Mouse (Mus musculus) cerebellum, postnatal 4 days (tissue): ENCODE measurements around the gene Stk4.
"Not testable (repeated sequence)": the region's sequence is repeated elsewhere in the genome, so short reads cannot be mapped to it uniquely, and the experiment has no call there.

Source experiments
- DNase-seq, 2 experiments: peaks; one replicate each; pipeline ENCODE4 v3.0.0; 2022; ENCODE audit warnings: low spot score in 2 of 2, mixed read lengths in 1 of 2

Gene Stk4

DNA sequence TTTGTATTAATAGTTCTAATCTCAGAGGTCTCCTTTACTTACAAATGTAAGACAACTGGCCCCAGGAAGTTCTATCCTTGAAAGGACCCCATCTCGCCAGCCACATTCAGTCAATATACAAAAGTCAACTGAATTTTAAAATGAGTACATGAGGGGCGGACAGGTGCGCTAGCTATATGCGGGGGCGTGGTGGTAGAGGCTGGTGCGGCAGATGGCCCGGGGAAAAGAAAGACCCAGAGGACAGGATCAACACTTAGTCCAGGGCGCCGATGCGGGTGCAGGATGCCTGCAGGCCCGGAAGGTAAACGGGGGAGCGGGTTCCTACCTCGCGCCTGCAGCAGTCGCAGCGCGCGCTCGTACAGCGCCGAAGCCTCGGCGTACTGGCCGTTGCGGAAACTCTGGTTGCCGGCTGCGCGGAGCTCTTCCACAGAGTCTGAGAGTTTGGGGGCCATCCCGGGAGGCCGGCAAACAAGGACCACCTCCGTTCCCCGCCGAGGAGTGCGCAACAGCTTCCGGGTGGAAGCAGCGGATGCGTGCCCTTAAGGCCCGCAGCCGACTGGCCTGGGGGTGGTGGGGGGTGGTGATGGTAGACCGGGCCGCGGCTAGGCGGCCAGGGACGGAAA is at the start of gene Stk4:
Gene Stk4 (plus strand): TSS at position 181 of the 623 bp plus-strand sequence.
- DNase-seq = no peak

DNA sequence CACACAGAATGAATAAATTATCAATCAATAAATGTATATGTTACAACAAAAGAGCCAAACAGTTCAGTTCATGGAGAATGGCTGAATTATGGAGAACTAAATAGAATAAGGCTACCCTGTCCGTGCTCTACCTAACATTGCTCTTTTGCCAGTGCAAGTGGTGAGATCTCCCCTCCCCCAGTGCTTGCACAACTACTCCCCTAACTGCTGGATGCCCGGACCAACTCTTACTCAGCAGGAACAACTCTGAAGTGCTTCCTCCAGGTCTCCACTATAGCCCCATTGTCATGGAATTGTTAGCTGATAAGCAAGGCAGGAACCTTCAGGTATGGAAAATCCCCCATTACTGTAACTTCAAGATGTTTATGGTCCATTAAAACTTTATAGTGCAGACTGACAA is 48.0 kb upstream of the Stk4 start:
- DNase-seq = no peak

DNA sequence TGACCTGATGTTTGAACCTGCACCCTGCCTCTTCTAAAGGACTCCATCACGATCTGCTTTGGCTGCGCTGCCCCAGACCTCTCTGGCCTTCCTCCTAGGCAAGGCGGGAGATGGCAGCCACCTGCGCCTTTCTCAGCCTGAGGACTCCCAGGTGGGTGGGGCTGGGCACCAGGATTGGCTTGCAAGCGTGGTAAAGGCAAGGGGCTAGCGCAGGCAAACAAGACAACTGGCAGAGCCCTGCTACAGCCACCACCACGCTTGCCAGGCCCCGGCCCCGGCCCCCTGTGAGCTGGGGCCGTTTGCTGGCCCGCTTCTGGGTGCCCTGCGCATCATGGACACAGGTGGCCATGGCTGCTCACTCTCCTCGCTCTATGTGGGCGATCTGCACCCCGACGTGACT is 45.0 kb upstream of the Stk4 start, which contains the start of gene Pabpc1l:
Gene Pabpc1l (plus strand): TSS at position 301 of the 400 bp plus-strand sequence.
- no peak for DNase-seq

DNA sequence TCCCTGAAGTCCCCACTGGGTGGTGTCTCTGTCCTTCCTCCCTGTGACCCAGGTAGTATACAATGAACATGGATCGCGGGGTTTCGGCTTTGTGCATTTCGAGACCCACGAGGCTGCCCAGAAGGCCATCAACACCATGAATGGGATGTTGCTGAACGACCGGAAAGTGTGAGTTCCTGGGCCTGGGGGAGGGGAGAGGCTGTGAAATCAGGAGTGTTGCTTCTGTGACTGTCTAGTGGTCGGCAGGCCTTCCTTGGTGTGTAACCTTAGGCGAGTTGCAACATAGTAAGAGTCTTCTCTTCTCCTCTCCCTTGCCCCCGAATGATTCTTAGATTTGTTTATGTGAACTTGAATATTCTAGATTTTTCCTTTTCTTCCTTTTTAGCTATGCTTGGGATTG is 39.0 kb upstream of the Stk4 start:
- DNase-seq = no peak

DNA sequence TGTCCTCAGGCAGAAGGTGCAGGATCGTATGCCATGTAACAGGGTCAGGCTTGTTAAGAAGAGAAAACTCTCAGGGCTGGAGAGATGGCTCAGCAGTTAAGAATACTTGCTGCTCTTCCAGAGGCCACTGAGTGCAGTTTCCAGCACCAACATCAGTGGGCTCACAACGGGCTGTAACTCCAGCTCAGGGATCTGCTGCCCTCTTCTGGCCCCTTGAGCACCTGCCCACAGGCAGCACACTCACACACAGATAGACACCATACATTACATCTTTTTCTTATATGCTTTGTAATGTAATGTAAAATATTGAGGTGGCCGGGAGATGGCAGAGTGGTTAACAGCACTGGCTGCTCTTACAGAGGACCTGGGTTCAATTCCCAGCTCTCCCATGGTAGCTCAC is 37.1 kb upstream of the Stk4 start:
- no peak for DNase-seq

DNA sequence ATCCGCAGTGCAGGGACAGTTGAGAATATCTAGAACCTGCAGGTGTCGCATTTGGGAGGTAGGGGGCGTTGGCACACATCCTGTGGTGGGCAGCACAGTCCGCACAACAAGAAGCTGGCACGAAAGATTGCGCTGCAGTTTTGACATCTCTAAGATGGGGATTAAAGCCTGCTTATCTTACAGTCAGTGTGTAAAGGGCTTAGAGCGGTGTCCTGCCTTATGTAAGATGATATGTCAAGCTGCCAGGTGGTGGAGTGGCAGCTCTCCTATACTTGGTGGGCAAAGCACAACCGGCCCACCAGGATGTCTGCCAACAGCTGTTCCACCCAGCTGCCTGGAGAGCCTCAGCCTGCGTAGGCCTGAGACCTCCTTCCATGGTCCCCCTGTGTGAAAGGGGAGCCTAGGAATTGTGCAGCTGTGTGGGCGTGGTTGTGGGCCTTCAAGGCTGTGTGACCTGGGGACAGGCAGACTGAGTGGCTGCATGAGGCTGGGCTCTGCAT is 33.6 kb upstream of the Stk4 start:
- DNase-seq = peak in 1 of 2 experiments; percentile 10

DNA sequence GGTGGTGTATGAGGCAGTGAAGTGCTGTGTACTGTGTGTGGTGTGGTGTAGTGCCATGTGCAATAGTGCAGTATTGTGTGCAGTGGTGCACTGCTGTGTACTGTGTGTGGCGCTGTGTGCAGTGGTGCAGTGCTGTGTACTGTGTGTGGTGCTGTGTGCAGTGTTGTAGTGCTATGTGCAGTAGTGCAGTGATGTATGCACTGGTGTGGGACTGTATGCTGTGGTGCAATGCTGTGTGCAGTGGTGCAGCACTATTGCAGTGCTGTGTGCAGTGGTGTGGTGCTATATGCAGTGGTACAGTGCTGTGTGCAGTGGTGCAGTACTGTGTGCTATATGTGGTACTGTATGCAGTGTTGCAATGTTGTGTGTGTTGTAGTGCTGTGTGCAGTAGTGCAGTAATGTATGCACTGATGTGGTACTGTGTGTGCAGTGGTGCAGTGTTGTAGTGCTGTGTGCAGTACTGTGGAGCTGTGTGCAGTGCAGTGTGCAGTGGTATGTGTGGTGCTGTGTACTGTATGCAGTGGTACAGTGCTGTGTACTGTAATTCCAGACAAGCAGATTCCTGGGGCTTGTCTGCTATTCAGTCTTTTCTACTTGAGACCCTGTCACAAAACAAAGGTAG is 31.6 kb upstream of the Stk4 start:
- no peak for DNase-seq

DNA sequence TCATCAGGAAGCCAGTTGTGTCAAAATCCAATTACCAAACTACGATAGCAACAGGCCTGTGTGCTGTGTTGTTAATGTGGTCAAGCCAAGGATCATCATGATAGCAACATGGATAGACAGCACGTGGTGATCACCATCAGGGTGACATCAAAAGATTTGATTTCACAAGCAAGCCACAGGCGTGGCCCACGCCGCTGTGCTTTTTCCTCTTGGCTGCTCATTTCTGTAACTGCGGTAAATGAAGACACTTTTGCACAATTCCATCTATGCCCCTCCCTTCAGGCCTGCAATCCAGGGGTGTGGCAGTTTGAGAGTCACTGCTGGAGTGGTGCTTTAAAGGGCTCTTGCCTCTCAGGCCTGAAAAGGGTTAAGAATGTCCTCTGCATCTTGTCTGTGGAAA is 29.2 kb upstream of the Stk4 start:
- DNase-seq = no peak

DNA sequence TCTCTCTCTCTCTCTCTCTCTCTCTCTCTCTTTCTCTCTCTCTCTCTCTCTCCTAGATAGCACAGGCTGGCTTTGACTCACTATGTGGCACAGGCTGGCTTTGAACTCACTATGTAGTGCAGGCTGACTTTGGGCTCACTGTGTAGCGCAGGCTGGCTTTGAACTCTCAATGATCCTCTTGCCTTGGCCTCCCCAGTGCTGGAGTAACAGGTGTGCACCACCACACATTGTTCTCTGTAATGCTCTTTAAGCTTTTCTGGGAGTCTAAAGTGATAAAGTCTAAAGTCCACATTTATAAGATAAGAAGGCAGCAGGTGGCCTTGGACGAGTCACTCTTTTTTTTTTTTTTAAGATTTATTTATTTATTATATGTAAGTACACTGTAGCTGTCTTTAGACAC is 28.6 kb upstream of the Stk4 start:
- DNase-seq = no peak

DNA sequence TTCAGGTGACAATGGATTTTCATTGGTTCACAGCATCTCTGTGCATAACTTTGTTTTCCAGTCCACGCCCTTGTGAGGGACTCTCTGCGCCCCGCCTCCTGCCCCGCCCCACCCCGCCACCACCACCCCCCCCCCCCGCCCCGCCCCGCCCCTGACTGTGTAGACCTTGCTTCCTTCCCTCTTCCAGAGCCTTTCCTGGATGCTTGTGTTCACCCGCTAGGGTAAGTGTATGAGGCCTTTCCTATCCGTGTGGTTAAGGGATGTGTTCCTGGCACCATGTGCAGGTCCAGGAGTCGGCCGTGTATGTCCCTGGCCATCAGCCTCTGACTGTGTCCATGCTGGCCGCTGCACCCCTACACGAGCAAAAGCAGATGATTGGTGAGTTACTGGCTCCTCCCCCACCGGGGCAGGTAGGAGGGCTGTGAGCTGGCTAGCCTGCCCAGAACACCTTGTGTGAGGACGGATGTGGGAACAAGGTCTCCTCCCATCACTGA is 22.9 kb upstream of the Stk4 start:
- DNase-seq = no peak

DNA sequence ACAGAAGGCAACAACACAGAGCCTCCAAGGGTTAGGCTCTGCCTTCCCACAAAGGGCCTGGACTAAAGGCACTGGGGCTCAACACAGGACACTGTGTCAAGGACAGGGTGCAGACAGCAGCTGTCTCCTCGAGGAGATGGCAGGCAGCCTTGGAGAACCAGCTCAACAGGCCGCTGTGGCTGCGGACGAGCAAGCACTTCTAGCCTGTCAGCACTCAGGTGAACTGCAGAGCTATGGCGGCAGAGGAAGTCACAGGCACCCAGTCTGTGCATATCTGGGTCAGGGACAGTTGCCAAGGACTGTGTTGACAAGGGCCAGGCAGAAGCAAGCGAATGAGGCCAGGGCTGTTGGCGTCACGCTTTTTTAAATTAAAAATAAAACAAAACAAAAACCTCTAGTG is 16.4 kb upstream of the Stk4 start:
- DNase-seq = no peak

DNA sequence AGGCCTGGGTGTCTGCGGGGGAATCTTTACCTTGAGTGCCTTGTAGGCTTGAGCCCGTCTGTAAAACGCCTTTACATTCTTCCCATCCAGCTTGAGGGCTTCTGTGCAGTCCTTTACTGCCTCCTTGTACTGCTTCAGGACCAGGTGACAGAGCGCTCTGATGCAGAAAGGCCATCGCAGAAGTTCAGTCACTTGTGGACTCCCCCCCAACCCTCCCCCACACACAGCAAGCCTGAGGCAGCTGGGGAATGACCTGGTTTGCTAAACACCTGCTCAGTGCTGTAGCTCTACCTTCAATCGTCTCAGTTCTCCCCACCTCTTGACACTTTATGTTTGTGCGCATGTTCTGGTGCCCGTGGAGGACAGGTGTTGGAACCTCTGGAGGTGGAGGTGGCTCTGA is 15.5 kb upstream of the Stk4 start:
- DNase-seq = no peak

DNA sequence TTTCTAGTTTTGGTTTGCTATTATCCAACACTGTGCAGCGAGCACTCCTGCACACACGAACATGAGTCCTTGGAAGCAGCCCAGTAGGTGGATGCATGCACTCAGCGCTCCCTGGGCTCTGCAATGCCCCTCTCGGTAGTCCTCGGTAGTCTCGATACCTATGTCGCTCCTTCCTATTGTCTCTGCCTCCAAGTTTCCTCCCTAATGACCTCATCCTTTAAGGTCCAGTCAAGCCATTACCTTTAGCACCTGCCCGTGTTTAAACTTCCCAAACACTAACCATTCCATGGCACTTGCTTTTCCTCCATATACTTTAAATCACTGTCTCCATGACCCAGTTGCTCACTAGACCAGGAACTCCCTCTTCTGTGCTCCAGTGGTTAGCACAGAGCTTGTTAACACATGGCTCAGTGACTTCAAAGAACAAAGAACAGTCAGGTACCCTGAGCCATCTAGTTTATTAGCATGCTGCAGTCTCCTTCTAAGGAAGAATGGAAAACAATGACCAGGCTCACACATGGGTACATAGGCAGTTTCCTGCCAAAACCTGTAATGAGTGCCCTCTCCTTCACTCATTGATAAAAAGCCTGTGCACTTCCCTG is 10.4 kb upstream of the Stk4 start:
- no peak for DNase-seq

DNA sequence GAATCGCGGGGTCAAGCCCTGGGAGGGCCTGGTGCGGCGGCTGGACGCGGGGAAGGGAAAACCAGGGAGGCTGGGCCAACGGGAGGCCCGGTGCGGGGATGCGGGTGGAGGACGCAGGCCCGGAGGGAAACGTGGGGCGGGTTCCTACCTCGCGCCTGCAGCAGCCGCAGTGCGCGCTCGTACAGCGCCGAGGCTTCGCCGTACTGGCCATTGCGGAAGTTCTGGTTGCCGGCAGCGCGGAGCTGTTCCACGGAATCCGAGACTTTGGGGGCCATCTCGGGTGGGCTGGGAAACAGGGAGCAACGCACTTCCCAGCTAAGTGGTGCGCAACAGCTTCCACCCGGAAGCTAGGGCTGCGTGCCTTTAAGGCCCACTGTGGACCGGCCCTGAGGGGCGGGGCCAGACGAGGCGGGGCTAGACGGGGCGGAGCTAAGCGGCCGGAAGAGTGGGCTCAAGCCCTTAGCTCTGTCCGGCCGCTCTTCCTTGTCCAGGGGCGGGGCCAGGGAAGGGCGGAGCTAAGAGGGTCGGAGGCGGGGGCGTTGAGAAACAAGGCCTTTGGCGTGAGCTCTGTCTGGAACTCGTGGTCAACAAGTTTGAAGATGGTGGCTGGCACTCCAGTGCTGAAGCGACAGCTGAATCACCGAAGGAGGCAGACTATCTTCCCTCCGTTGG is 779 bp downstream of the Stk4 start, which contains the start of gene Tomm34:
Gene Tomm34 (minus strand): TSS at position 405 of the 672 bp plus-strand sequence.
- peak; percentile 80 to 91 for DNase-seq

DNA sequence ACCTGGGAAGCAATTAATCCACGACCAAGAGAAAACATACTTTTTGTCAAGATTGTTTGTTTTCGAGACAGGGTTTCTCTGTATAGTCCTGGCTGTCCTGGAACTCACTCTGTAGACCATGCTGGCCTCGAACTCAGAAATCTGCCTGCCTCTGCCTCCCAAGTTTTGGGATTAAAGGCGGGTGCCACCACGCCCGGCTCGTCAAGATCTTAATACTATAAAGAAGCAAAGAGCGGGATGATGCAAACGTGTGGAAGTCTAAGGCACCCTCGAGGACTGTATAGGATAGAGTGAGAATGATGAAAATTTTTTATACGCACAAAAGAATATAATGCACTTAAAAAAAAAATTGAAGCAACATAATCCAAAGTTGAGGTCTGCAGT is 1.3 kb downstream of the Stk4 start:
- DNase-seq = not testable (repeated sequence)

DNA sequence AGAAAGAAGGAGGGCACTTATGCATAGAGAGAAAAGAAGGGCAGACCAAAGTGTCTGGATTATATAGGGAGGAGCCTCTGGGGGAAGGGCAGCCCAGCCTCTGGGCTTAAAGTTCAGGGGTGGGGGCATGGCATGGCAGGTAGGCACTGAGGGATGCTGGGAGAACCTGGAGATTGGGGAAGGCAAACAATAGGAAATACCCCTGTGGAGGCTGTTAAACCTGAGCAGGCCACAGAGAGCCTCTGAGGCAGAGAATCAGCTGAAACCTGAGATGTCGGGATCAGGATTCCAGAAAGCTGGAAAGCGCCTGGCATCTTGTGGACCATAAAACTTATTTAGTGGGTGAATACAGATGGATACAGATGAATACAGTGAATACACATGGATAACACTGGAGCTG is 2.0 kb downstream of the Stk4 start:
- no peak for DNase-seq

DNA sequence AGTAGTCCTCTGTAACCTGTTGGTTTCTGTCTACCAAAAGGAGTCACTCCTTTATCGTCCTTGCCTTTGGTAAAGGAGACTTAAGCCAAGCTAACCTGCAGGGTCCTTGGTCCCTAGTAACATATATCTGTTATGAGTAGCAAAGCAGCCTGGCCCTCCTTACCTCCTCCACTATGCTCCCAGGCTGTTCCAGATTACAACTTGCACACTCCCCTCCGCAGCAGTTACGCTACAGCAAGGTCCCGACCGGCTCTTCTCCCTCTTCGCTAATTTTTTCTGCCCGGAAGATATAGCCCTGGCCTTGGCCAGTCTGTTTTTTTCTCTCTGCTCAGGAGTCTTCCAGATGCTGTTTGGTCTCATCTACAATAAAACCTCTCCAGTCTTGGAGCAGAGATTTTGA is 3.0 kb downstream of the Stk4 start:
- DNase-seq = no peak

DNA sequence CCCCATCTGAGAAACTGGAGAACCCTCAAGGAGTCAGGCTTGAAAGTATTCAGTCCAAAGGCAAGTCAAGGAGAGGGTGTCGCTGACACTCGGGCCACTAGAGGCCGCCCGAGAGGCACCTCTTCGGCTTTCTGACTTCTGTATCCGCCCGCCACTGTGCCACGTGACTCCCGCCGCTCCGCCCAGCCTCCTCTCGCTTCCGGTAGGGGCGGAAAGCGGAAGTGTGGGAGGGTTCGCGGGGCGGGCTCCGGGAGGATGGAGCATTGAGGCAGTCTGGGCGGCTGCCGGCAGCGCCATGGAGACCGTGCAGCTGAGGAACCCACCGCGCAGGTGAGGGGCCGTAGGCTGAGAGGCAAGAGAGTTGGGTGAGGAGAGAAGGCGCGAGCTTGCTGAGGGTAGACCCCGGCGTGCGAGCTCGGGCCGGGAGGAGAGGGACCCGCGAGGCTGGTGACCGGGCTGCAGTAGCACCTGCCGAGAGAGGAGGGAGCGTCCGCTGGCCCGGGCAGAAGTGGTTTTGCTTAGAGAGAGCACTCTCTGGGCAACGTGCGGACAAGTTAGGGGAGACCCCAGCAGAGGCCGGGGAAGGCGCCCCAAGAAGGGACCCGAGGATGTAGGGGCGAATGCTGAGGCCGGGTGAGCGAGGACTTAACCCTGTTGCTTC is 3.9 kb downstream of the Stk4 start:
- peak; percentile 96 to 98 for DNase-seq

DNA sequence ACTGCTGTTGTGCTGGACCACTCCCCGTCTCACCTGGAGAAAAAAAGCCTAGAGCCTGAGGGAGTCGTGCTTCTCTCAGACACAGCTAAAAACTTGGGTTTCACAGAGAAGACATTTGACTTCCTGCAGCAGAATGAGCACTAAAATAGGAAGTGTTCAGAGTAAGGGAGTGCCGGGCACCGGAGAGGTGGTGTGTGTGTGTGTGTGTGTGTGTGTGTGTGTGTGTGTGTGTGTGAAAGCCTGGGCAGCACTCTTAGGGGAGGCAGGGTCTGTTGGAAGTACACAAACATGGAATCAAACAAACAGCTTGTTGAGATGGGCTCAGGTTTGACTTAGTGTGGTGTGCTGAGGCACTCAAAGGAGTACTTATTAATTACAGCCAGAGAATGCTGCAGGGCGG is 5.0 kb downstream of the Stk4 start:
- no peak for DNase-seq

DNA sequence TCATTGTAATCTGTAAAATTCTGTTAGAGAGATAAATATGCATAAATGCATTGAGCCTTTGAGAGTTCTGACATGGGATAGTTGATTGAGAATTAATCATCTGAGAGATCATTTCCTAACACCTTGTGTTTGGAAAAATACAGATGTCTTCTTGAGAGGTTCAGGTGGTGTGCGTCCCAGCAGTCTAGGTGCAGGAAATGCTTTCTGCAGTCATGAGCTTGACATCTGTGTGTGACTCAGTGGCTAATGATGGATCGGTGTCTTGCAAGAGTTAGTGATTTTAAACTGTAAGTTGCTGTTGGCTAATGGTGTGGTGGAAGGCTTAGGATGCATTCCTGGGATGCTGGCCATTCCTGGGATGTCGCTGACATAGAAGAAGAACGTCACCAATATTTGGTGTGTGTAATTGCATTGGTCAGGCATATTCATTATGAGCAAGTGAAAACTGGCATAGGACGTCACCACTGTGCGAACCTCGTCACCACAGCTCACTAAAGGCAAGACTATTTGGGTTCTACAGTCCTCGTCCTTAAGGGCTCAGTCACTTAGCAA is 6.8 kb downstream of the Stk4 start:
- DNase-seq = no peak

DNA sequence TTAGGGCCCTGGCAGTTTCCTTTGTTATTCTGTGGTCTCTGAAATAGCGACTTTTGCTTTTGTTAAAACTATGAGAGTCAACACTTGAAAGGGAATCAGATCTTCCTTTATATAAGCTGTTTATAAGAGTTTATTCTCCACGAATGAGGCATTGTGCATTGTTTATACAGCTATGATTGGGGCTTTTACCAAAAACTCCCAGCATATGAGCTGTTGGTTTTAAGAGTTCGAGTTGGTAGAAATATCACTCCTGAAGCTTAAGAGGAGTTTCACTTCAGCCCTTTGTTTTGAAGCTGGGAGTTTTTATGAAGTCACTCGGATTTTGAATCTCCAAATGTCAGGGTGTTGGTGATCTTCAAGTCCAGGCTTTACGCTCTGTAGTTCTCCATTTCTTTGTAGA is 7.8 kb downstream of the Stk4 start:
- no peak for DNase-seq

DNA sequence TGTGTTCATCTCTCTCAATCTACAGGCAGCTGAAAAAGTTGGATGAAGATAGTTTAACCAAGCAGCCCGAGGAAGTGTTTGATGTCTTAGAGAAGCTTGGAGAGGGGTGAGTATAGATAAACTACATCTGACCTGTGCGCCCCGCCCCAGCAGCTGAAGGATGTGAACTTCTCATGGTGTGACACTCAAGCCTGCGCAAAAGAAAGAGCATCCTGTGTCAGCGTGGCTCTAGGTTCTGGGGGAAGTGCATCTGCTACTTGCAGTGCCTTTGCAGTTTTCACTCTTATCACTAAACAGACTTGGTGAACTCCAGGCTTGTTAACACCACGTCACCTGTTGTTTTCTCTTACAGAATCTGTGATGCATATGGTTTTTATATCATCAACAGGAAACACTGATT is 9.4 kb downstream of the Stk4 start:
- no peak for DNase-seq
